Mouse (Mus musculus) ES-Bruce4 (cell line): ENCODE data around the gene Tmem262. TPM values are rescaled to one million over a fixed set of nuclear protein-coding genes. Genes with fewer than 3 reads are reported as not detected.

ENCODE experiments used
- H3K27ac ChIP-seq: 2 replicates; pipeline ENCODE4 v1.5.1; 2012; ENCODE audit warnings: low read length, inconsistent platforms; ENCODE audit not compliant: insufficient read depth
- H3K27me3 ChIP-seq: 2 replicates; pipeline ENCODE4 v1.6.1; 2012; ENCODE audit warnings: mild to moderate bottlenecking, low read length, inconsistent platforms; ENCODE audit not compliant: control insufficient read depth, poor library complexity, insufficient read depth, severe bottlenecking
- H3K36me3 ChIP-seq: 2 replicates; pipeline ENCODE4 v1.6.1; 2012; ENCODE audit warnings: inconsistent platforms, mild to moderate bottlenecking, low read length, moderate library complexity; ENCODE audit not compliant: control insufficient read depth, poor library complexity, insufficient read depth, severe bottlenecking
- H3K4me1 ChIP-seq: one replicate; pipeline ENCODE4 v1.8.1; 2011; ENCODE audit warnings: low read length; ENCODE audit not compliant: control insufficient read depth, insufficient read depth
- H3K4me3 ChIP-seq: 2 replicates; pipeline ENCODE4 v1.5.1; 2011; ENCODE audit warnings: low read depth, mild to moderate bottlenecking, low read length
- H3K9ac ChIP-seq: 2 replicates; pipeline ENCODE4 v1.6.1; 2012; ENCODE audit warnings: low read depth, mild to moderate bottlenecking, inconsistent platforms; ENCODE audit not compliant: poor library complexity, severe bottlenecking
- H3K9me3 ChIP-seq: replicated peaks from 2 replicates; pipeline ENCODE4 v1.6.1; 2012; ENCODE audit warnings: mild to moderate bottlenecking, low read length, inconsistent platforms; ENCODE audit not compliant: control insufficient read depth, poor library complexity, insufficient read depth, severe bottlenecking
- CTCF ChIP-seq: IDR thresholded peaks from one replicate; pipeline ENCODE4 v1.8.1; 2011; ENCODE audit warnings: low read depth, low read length
- EP300 ChIP-seq: IDR thresholded peaks from 2 replicates; pipeline ENCODE4 v1.6.1; 2011; ENCODE audit warnings: low read depth, low read length; ENCODE audit not compliant: insufficient read depth
- POLR2A ChIP-seq: IDR thresholded peaks from one replicate; pipeline ENCODE4 v1.8.1; 2011; ENCODE audit warnings: low read length; ENCODE audit not compliant: insufficient read depth
- polyA plus RNA-seq: library from polyadenylated mRNA; stranded (reverse); fragments of >200 nt; gene quantifications from 2 replicates; pipeline ENCODE4 v1.2.4, GENCODE M21; 2011; ENCODE audit warnings: low read depth; ENCODE audit not compliant: missing spikeins, insufficient read depth, insufficient read length

Gene Tmem262
- polyA plus RNA-seq, 1 experiment: not detected

DNA sequence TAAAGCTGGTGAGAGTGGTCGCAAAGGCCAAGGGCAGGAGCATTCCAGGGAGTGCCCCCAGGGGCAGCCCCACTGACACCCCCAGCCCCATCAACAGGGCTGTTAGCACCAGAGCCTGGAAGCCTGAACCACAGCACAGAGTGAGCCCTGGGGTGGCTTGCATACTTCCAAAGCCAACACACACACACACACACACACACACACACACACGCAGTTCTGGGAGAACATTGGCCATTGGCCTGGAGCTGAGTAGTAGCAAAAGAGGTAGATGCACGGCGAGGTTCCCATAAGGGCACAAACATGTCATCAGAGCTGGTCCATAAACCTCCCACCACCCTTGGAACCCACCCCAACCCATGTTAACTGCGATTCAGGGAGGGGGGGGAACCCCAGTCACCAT, 13.3 kb upstream of the Tmem262 start:
- TF ChIP-seq EP300: no peak
- no peak for TF ChIP-seq CTCF
- TF ChIP-seq POLR2A: no peak
- Histone ChIP-seq H3K27me3 (no peaks in the 10 kb centered on the region), H3K4me3 (peak overlapping the region; percentile 44), H3K9me3 (no peaks in the 10 kb centered on the region), H3K27ac (no peak overlapping the region), H3K36me3 (no peaks in the 10 kb centered on the region), H3K4me1 (peaks cover 2% of the 10 kb centered on the region), H3K9ac (peak overlapping the region; percentile 74)

DNA sequence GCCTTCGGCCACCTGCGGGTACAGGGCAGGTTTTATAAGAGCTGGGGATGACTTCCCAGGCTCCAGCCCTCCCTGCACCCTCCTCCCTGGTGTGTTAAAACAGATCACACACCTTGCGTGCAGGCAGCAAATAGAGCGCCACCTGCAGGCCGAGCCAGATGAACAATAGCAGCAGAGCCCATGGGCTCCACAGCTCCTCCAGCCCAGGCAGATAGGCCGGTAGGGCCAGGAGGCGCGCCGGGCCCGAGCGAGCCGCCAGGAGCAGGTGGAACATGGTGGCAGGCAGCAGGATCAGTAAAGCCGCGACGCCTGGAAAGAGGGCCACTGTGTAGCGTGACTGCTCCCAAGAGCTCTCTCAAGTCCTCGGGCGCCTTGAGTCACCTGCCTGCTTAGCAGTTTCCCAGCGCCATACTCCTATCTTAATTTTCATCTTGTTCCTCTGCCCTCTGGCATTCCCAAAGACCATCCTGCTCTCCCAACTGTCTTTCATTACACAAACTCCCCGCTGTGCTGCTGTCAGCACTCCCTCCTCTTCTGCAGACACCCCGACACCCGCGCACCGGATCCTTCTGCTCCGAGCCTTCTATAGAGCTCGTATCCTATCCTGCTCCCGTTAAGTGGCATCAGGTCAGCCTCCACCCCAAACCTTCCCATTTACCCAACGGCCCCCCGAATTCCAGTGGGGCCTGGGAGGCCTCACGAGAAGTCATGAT, 12.7 kb upstream of the Tmem262 start:
- no peaks in the 10 kb centered on the region for H3K27me3 ChIP-seq
- H3K27ac ChIP-seq: peak overlapping the region; percentile 30; the same call in 1 of the 2 replicates
- no peaks in the 10 kb centered on the region for H3K9me3 ChIP-seq
- TF ChIP-seq EP300 (peak; percentile 41; the same call in 1 of the 2 replicates), POLR2A (no peak), CTCF (peak; percentile 97)
- H3K4me3 ChIP-seq: peak overlapping the region; percentile 82
- peaks cover 2% of the 10 kb centered on the region for H3K4me1 ChIP-seq
- no peaks in the 10 kb centered on the region for H3K36me3 ChIP-seq
- H3K9ac ChIP-seq: peak overlapping the region; percentile 74

DNA sequence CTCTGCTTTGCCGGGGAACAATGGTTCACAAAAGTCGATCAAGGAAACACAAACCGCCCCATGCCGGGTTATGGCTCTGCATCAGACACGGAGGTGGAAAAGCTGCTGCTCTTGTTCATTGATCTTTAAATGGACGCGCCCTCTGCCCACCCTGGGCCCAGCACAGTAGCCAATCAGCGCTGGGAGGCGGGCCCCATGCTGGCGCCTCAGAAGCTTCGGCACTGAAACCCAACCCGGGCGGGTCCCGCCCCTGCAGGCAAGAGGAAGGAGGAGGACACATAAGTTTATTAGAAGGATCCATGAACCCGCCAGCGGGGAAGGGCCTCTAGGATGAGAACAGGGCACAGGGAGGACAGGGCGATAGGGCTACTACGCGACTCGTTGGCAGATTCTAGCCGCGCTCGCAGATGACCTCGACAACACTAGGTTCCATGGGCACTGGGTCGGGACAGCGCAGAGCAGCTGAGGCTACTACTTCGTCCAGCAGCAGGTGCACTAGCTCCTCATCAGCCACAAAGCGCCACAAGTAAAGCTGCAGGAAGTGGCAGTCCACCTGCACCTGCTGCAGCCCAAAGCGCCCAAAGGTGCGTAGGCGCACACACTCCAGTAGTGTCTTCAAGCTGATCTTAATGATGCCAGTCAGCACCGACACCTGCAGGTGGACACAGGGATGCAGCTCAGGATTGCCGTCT, 12.0 kb upstream of the Tmem262 start, which contains the start of gene Tm7sf2:
TSS of gene Tm7sf2 (minus strand) at position 650 of the 692 bp plus-strand sequence.
- H3K9me3 ChIP-seq: no peaks in the 10 kb centered on the region
- no peaks in the 10 kb centered on the region for H3K36me3 ChIP-seq
- TF ChIP-seq CTCF (no peak), POLR2A (peak; percentile 54)
- peaks cover 2% of the 10 kb centered on the region for H3K4me1 ChIP-seq
- H3K4me3 ChIP-seq: peak within 1 kb of the TSS; percentile 82
- peak within 1 kb of the TSS; percentile 74 for H3K9ac ChIP-seq
- no peaks in the 10 kb centered on the region for H3K27me3 ChIP-seq
- H3K27ac ChIP-seq: peak within 1 kb of the TSS; percentile 30; the same call in 1 of the 2 replicates

DNA sequence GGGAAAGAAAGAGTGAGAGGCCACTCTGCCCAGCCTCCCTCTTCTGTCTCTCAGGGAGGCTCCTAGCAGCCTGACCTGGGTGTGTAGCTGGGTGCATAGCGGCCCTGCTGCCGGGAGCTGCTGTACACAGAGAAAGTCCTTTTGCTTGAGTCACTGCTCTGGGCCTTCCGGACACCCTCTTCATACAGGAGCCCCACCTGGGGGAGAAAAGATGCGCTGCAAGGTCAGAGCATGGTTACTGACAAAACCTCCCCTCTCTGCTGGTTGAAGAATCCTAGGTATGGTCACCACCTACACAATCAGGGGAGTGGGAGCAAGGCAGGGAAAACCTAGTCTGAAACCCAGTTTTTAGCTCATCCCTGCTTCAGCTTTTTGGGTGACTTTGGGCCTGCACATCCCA, 10.9 kb upstream of the Tmem262 start:
- H3K36me3 ChIP-seq: no peaks in the 10 kb centered on the region
- H3K4me3 ChIP-seq: no peak overlapping the region
- H3K27me3 ChIP-seq: no peaks in the 10 kb centered on the region
- TF ChIP-seq CTCF (no peak), EP300 (no peak), POLR2A (no peak)
- H3K9ac ChIP-seq: no peak overlapping the region
- no peaks in the 10 kb centered on the region for H3K9me3 ChIP-seq
- peaks cover 2% of the 10 kb centered on the region for H3K4me1 ChIP-seq
- H3K27ac ChIP-seq: no peak overlapping the region

DNA sequence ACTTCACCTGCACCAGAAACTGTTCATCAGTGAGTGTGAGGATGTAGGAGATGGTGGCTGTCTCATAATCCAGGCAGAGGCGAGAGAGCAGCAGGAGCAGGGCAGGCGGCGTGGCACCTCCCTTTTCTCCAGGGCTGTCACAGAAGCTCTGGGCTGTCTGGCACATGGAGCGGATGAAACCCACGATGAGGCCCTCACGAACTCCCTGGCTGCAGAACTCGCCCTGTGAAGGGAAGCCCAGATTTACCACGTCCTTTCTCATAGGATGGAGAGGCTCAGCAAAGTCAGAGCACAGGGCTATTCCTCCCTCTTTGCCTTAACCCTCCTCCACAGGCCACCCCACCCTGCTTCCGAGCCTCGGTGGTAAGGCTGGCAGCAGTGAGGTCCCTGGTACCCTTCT, 10.0 kb upstream of the Tmem262 start:
- H3K27ac ChIP-seq: no peak overlapping the region
- H3K36me3 ChIP-seq: no peaks in the 10 kb centered on the region
- H3K9ac ChIP-seq: no peak overlapping the region
- no peaks in the 10 kb centered on the region for H3K9me3 ChIP-seq
- TF ChIP-seq POLR2A (no peak), CTCF (no peak), EP300 (no peak)
- H3K4me1 ChIP-seq: peaks cover 2% of the 10 kb centered on the region
- no peaks in the 10 kb centered on the region for H3K27me3 ChIP-seq
- H3K4me3 ChIP-seq: no peak overlapping the region
